Mouse (Mus musculus): ENCODE data around the gene Olfr132. TPM values are rescaled to one million over a fixed set of nuclear protein-coding genes. Genes with fewer than 3 reads are reported as not detected.
"Not testable (repeated sequence)": the region's sequence is repeated elsewhere in the genome, so short reads cannot be mapped to it uniquely, and the experiment has no call there.

Olfr132 gene
- total RNA-seq (2021) = not detected

DNA sequence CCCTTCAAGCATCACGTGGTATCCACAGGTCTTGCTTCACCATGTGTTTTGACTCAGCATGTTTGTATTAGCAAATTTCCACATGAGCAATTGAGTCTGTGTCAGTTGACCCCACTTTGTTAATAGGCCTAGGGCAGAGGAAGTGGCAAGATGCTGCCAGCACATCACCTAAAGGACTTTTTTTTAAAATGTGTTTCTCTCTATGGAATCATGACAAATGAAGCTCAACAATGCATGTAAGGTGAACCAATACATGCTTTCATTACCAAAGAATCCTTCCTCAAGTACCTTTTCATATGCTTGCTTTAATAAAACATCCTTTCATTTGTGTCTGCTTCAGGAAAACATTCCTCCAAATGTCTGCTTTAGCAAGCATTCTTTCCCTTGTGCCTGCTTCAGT, at the start of gene Olfr132:
Olfr132 (minus strand) TSS at position 101 of the 400 bp plus-strand sequence.
- intact Hi-C loops (cut with DNase I) = no loop called here
- DNase-seq (ENCODE audit: low spot score) = no peak

DNA sequence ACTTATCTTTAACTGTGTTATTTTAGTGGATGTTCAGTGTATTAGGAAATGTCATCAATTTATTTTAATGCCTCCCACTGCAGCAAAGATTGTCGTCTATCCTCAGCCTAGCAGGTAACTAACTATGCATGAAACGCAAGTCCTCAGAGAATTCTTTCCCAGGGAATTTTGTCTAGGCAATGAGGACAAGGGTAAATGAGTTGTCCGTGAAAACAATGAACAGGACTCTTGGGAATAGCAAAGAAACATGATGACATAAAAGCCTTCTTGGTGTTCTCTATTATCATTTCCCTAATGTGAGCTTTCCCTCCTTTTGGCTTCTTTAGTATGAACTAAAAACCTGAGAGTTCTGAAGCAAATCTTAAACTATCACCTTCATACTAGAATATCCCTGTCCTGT, 36.8 kb upstream of the Olfr132 start, which contains the start of gene Olfr134:
Olfr134 (plus strand) TSS at position 301 of the 400 bp plus-strand sequence.
- no peak for DNase-seq (ENCODE audit: low spot score)
- intact Hi-C loops (cut with DNase I) = no loop called here

DNA sequence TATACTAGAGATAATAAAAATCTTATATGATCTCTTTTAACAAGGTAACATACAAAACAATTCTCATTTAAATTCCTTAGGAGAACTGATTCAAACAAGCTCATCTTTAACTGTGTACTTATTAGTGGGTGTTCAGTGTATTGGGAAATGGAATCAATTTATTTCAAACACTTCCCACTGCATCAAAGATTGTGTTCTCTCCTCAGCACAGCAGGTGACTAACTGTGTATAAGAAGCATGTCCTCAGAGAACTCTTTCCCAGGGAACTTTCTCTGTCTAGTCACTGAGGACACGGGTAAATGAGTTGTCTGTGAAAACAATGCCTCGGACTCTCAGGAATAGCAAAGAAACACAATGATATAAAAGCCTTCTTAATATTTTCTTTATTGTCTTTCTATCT, 10.7 kb upstream of the Olfr132 start, which contains the start of gene Olfr133:
Olfr133 (plus strand) TSS at position 301 of the 400 bp plus-strand sequence.
- DNase-seq (ENCODE audit: low spot score) = no peak
- intact Hi-C loops (cut with DNase I) = no loop called here

DNA sequence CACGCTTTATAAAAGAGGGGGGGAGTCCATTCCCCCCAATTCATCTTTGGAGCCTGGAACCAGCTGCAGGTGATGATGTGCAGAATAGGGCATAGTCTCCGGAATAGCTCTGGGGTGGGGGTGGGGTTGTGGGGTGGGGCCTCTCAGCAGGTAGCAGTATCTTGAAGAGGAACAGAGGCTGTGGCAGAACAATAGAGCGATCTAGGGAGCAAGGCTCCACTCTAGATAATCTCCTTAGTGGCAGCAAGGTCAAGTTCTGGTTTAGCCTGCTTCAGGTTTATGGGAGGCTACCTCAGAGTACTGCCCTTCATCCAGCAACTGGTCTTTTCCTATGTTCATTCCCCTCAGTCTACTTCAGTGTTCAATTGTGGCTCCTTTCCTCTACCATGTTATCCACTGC, 9.0 kb downstream of the Olfr132 start:
- DNase-seq (ENCODE audit: low spot score); intact Hi-C loops (cut with DNase I): not testable (repeated sequence)

DNA sequence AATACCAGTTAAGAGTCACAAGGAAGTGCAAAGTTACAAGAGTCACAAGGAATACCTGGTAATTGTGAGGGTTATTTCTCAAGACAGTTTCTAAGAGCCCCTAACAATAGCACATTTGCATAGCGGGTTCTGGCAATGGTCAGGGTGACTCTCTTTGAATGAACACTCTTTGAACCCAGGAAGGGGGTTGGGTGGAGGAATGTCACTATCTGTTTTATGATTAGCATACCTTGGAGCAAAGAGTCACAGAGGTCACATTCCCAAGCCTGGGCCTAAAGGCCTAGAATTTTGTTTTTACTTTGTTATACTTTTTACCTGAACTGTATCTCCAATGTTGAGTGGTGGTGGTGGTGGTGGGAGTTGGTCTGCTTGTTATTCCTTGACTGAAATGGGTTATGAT, 10.1 kb downstream of the Olfr132 start:
- DNase-seq (ENCODE audit: low spot score); intact Hi-C loops (cut with DNase I): not testable (repeated sequence)

DNA sequence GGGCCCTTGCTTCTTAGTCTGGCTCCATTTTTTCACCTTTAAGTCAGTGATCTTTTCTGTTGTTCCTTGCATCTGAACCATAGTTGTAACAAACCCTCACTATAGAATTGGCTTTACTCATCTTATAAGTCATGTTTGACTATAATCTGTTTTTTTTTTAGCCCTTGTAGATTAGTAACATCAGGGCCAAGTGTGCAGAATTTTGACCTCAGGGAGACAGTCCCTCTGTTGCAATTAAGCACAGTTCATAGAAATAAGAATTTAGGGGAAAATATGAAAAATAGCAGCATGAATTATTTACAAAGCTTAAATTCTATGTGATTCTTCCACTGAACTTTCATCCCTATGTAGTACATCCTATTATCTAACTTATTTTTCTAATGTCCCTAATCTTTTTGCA, 45.7 kb downstream of the Olfr132 start, which contains the start of gene Olfr131:
Olfr131 (minus strand) TSS at position 101 of the 400 bp plus-strand sequence.
- no peak for DNase-seq (ENCODE audit: low spot score)
- intact Hi-C loops (cut with DNase I) = no loop called here

DNA sequence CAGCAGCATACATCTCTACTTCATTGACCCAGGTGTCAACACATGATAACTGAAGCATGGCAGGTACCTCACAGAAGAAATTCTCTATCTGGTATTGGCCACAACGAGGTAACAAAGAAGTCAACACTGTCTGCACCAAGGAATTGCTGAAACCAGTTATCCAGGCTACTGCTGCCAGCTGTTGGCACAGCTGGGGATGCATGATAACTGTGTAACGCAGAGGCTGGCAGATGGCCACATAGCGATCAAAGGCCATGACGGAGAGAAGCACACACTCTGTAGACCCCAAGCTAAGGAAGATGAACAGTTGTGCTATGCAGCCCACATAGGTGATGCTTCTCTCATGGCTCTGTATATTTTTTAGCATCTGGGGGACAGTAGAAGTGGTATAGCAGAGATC, 52.0 kb downstream of the Olfr132 start:
- no peak for DNase-seq (ENCODE audit: low spot score)
- intact Hi-C loops (cut with DNase I) = no loop called here

Other genes with a start within 250 kb of the Olfr132 start
- not detected for gene Olfr127, start 234.1 kb downstream of the Olfr132 start, total RNA-seq (2021)
- gene Olfr128, start 214.0 kb downstream of the Olfr132 start, total RNA-seq (2021) = not detected
- gene Olfr761, start 181.4 kb downstream of the Olfr132 start, total RNA-seq (2021) = not detected
- not detected for gene Olfr129, start 74.4 kb downstream of the Olfr132 start, total RNA-seq (2021)
- not detected for gene Olfr130, start 70.6 kb downstream of the Olfr132 start, total RNA-seq (2021)
- gene Olfr131, start 45.8 kb downstream of the Olfr132 start, total RNA-seq (2021) = not detected
- not detected for gene Olfr133, start 10.8 kb upstream of the Olfr132 start, total RNA-seq (2021)
- not detected for gene Olfr134, start 36.9 kb upstream of the Olfr132 start, total RNA-seq (2021)
- gene Olfr135, start 69.8 kb upstream of the Olfr132 start, total RNA-seq (2021) = not detected
- not detected for gene Olfr138, start 126.5 kb upstream of the Olfr132 start, total RNA-seq (2021)
- gene Olfr137, start 173.0 kb upstream of the Olfr132 start, total RNA-seq (2021) = not detected
- gene Olfr136, start 195.3 kb upstream of the Olfr132 start, total RNA-seq (2021) = not detected